Mouse (Mus musculus) liver, embryonic 15.5 days (tissue): ENCODE results near the gene Cdc42se2. TPM values are rescaled to one million over a fixed set of nuclear protein-coding genes. Genes with fewer than 3 reads are reported as not detected.

ENCODE experiments used
- ATAC-seq: fragments of 200-750 bp; cut with Nextera tagmentation; 2 replicates; pipeline ENCODE4 v1.8.0; 2017; ENCODE audit warnings: moderate number of reproducible peaks, mild to moderate bottlenecking, moderate library complexity; ENCODE audit not compliant: insufficient read depth
- H3K27ac ChIP-seq: fragments of 300-500 bp; sonication (generic); replicated peaks from 2 replicates; pipeline ENCODE4 v1.5.1; 2015; ENCODE audit warnings: mild to moderate bottlenecking, inconsistent platforms
- H3K27me3 ChIP-seq: fragments of 300-500 bp; sonication (generic); 2 replicates; pipeline ENCODE4 v1.6.1; 2015; ENCODE audit warnings: mild to moderate bottlenecking, inconsistent platforms
- H3K36me3 ChIP-seq: fragments of 300-500 bp; sonication (generic); replicated peaks from 2 replicates; pipeline ENCODE4 v1.6.1; 2015; ENCODE audit warnings: moderate library complexity, mild to moderate bottlenecking, inconsistent platforms
- H3K4me1 ChIP-seq: fragments of 300-500 bp; sonication (generic); replicated peaks from 2 replicates; pipeline ENCODE4 v1.6.1; 2015; ENCODE audit warnings: inconsistent platforms
- H3K4me2 ChIP-seq: fragments of 300-500 bp; sonication (generic); 2 replicates; pipeline ENCODE4 v1.6.1; 2015; ENCODE audit warnings: moderate library complexity, mild to moderate bottlenecking, inconsistent platforms
- H3K4me3 ChIP-seq: fragments of 300-500 bp; sonication (generic); replicated peaks from 2 replicates; pipeline ENCODE4 v1.5.1; 2015; ENCODE audit warnings: mild to moderate bottlenecking, inconsistent platforms
- H3K9ac ChIP-seq: fragments of 300-500 bp; sonication (generic); 2 replicates; pipeline ENCODE4 v1.6.1; 2015; ENCODE audit warnings: moderate library complexity, mild to moderate bottlenecking, inconsistent platforms
- H3K9me3 ChIP-seq: fragments of 300-500 bp; sonication (generic); replicated peaks from 2 replicates; pipeline ENCODE4 v1.6.1; 2016; ENCODE audit warnings: inconsistent platforms
- WGBS: fragments of 180-500 bp; shearing (Covaris S2); methylation state at CpG from one replicate; pipeline ENCODE4 v1.1.7; 2015; ENCODE audit warnings: mixed read lengths; ENCODE audit not compliant: insufficient replicate concordance; 5-methylcytosine and 5-hydroxymethylcytosine counted together
- polyA plus RNA-seq: library from polyadenylated mRNA; unstranded; fragments of >200 nt; fragmentation: Nextera tagmentation; extraction: Ambion mirVana; gene quantifications from 2 replicates; pipeline ENCODE4 v1.2.1, GENCODE M21; 2015

Gene Cdc42se2
- polyA plus RNA-seq, 1 experiment from 2014 or later: 17.2 TPM

- Histone ChIP-seq H3K9me3 (no peaks in the 10 kb centered on the region), H3K36me3 (0 out of 2 replicates have a peak, but pooled peaks cover 8% of the 10 kb centered on the region), H3K27ac (no peak overlapping the region), H3K4me1 (peaks cover 7% of the 10 kb centered on the region), H3K9ac (no peak overlapping the region), H3K27me3 (no peaks in the 10 kb centered on the region), H3K4me2 (no peak overlapping the region), H3K4me3 (no peak overlapping the region)
- WGBS: 77% methylated on average over 10 of the region's 10 CpGs
- ATAC-seq: no peak
Observed at GRCm38 (mm10) chr11:54754301-54755147, 33.0 kb downstream of the Cdc42se2 start.

DNA sequence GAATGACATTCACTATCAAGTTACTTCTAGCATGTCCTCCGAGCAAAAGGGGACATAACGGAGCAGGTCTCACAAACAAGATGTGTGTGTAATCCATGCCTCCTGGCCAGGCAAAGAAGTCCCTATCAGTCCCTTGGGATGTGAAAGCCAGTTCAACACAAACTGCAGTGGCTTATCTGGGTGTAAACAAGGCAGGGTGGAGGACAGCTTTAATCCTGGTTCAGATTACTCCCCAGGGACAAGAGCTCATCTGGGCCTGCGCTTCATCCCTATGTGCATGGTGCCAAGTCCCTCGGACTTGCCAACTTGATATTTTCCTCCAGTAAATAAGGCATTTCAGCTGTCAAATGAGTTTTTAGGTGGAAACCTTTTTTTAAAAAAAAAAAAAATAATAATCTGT is 36.0 kb downstream of the Cdc42se2 start:
- Histone ChIP-seq H3K9ac (no peak overlapping the region), H3K36me3 (peaks cover 15% of the 10 kb centered on the region; the same call in 1 of the 2 replicates), H3K27me3 (no peaks in the 10 kb centered on the region), H3K4me1 (peaks cover 3% of the 10 kb centered on the region; the same call in 1 of the 2 replicates), H3K27ac (no peak overlapping the region), H3K9me3 (no peaks in the 10 kb centered on the region), H3K4me3 (no peak overlapping the region), H3K4me2 (no peak overlapping the region)
- no peak for ATAC-seq
- WGBS: 76% methylated on average over 4 of the region's 4 CpGs

GRCm38 (mm10) chr11:54748891-54749290 is 38.6 kb downstream of the Cdc42se2 start:
- H3K27ac ChIP-seq: no peak overlapping the region
- H3K27me3 ChIP-seq: no peaks in the 10 kb centered on the region
- H3K36me3 ChIP-seq: peaks cover 11% of the 10 kb centered on the region; the same call in 1 of the 2 replicates
- no peak for ATAC-seq
- peaks cover 3% of the 10 kb centered on the region; the same call in 1 of the 2 replicates for H3K4me1 ChIP-seq
- H3K9me3 ChIP-seq: no peaks in the 10 kb centered on the region
- no peak overlapping the region for H3K4me3 ChIP-seq
- H3K9ac ChIP-seq: no peak overlapping the region
- no peak overlapping the region for H3K4me2 ChIP-seq

DNA sequence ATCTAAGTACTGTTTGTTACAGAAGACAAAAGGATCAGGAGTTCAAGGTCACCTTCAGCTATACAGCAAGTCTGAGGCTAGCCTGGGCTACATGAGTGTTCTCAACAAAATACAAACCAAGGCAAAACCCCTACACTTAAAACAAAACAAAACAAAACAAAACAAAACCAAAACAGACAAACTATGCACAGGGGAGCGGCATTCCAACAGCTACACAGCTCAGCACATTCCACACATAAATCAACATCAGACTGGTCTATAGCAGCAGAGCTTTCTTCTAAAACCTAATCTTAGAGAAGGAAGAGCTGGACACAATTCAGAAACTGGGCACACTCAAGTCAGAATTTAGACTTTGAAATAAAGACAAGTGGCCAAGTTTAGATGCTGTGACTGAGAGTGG is 43.2 kb downstream of the Cdc42se2 start:
- H3K4me3 ChIP-seq: no peak overlapping the region
- H3K4me1 ChIP-seq: peaks cover 3% of the 10 kb centered on the region; the same call in 1 of the 2 replicates
- no peak overlapping the region for H3K27ac ChIP-seq
- 87% methylated on average over 1 of the region's 1 CpGs for WGBS
- H3K9me3 ChIP-seq: no peaks in the 10 kb centered on the region
- ATAC-seq: no peak
- H3K27me3 ChIP-seq: no peaks in the 10 kb centered on the region
- no peak overlapping the region for H3K4me2 ChIP-seq
- H3K36me3 ChIP-seq: peaks cover 5% of the 10 kb centered on the region; the same call in 1 of the 2 replicates
- H3K9ac ChIP-seq: no peak overlapping the region

GRCm38 (mm10) chr11:54741330-54741729 is 46.1 kb downstream of the Cdc42se2 start:
- Histone ChIP-seq H3K4me1 (peaks cover 9% of the 10 kb centered on the region), H3K4me3 (no peak overlapping the region), H3K27me3 (no peaks in the 10 kb centered on the region), H3K9me3 (no peaks in the 10 kb centered on the region), H3K4me2 (no peak overlapping the region), H3K9ac (no peak overlapping the region), H3K27ac (no peak overlapping the region), H3K36me3 (no peaks in the 10 kb centered on the region; the same call in 1 of the 2 replicates)
- 62% methylated on average over 2 of the region's 2 CpGs for WGBS
- ATAC-seq: no peak

DNA sequence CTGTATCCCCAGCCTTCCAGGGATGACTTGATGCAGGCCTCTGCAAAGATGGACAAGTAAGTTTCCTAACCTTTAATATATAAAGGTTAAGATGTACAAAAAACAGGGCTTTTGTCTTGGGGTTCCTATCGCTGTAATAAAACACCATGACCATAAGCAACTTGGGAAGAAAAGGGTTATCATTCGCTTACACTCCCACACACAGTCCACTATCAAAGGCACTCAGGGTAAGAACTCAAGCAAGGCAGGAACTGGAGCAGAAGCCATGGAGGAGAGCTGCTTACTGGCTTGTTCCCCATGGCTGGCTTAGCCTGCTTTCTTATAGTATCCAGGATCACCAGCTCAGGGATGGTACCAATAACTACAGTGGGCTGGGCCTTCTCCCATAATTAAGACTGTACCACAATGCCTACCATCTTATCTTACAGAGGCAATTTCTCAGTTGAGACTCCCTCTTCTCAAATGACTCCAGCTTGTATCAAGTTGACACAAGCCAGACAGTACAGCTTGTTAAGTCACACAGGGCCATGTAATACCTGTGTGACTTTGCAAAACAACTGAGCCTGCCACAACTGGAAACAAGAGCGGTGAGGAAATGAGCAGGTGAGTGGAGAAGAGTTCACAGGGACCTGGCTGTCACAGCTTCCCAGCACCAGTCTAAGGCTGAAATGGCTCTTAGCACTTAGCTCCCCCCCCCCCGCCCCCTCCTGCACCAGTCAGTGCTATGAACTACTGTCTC is 48.3 kb downstream of the Cdc42se2 start:
- Histone ChIP-seq H3K4me2 (no peak overlapping the region), H3K4me3 (no peak overlapping the region), H3K4me1 (peaks cover 9% of the 10 kb centered on the region), H3K27ac (no peak overlapping the region), H3K9me3 (no peaks in the 10 kb centered on the region), H3K36me3 (peaks cover 3% of the 10 kb centered on the region), H3K9ac (no peak overlapping the region), H3K27me3 (no peaks in the 10 kb centered on the region)
- WGBS: 70% methylated on average over 4 of the region's 4 CpGs
- ATAC-seq: no peak

DNA sequence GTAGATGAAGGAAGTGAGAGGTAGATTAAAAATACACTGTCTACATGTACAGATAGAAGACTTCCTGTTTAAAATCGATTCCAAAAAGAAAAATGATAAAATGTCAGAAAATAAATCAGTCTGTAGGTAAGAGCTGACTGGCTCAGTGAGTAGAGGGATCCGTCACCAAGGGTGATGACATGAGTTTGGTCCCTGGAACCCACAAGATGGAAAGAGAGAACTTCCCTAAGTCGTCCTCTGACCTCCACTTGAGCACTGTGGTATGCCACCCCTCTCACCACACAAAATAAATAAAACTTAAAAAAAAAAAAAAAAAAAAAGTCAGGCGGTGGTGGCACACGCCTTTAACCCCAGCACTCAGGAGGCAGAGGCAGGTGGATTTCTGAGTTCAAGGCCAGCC is 50.6 kb downstream of the Cdc42se2 start:
- H3K9ac ChIP-seq: no peak overlapping the region
- no peak overlapping the region for H3K27ac ChIP-seq
- WGBS: 65% methylated on average over 5 of the region's 5 CpGs
- H3K36me3 ChIP-seq: peaks cover 8% of the 10 kb centered on the region
- ATAC-seq: no peak
- no peaks in the 10 kb centered on the region for H3K27me3 ChIP-seq
- no peak overlapping the region for H3K4me3 ChIP-seq
- no peak overlapping the region for H3K4me2 ChIP-seq
- H3K9me3 ChIP-seq: no peaks in the 10 kb centered on the region
- H3K4me1 ChIP-seq: peaks cover 9% of the 10 kb centered on the region

DNA sequence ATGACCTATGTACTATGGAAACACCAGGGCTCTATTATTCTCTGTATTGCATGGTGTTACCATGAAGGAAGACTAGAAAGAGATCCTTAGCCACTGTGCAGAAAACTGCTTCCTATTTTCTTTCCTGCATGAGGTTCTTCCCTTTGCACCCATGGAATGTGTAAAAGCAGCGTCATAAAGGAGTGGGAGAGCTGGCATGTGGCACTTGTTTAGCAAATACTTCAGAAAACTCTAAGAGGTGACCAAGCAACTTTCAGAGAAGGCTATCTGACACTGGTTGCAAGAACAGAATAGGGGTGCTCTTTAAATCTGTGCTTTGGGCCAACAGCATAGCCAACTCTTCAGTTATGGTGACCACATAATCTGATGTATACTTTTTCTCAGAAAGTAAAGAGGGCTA is 52.4 kb downstream of the Cdc42se2 start:
- Histone ChIP-seq H3K27ac (no peak overlapping the region), H3K27me3 (no peaks in the 10 kb centered on the region), H3K4me1 (peaks cover 13% of the 10 kb centered on the region), H3K4me3 (no peak overlapping the region), H3K4me2 (no peak overlapping the region), H3K9ac (no peak overlapping the region), H3K36me3 (peaks cover 8% of the 10 kb centered on the region), H3K9me3 (no peaks in the 10 kb centered on the region)
- no peak for ATAC-seq
- WGBS: 70% methylated on average over 1 of the region's 1 CpGs

DNA sequence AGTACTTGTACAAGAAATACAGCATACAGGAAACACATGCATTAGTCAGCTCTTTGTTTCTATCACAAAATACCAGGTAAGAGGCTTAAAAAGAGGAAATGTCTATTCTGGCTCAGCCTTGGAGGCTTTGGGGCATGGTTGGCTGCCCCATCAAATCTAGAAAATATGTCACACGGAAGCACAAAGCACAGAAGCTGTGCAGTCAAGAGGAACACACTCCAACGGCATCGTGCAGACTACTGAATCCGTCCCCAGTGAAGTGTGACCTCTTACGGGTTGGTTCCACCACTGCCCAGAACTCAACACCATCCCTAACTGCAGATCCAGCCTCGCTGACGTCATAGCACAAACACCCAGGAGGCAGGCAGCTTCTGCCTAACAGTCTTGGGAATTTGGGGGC is 53.9 kb downstream of the Cdc42se2 start:
- no peak overlapping the region for H3K9ac ChIP-seq
- H3K36me3 ChIP-seq: peaks cover 8% of the 10 kb centered on the region; the same call in 1 of the 2 replicates
- H3K27me3 ChIP-seq: no peaks in the 10 kb centered on the region
- peaks cover 4% of the 10 kb centered on the region for H3K4me1 ChIP-seq
- ATAC-seq: no peak
- no peak overlapping the region for H3K27ac ChIP-seq
- no peak overlapping the region for H3K4me2 ChIP-seq
- H3K9me3 ChIP-seq: no peaks in the 10 kb centered on the region
- WGBS: 61% methylated on average over 7 of the region's 7 CpGs
- H3K4me3 ChIP-seq: no peak overlapping the region

- Histone ChIP-seq H3K4me1 (peaks cover 4% of the 10 kb centered on the region), H3K9me3 (no peaks in the 10 kb centered on the region), H3K27me3 (no peaks in the 10 kb centered on the region), H3K4me3 (no peak overlapping the region), H3K4me2 (no peak overlapping the region), H3K9ac (no peak overlapping the region), H3K27ac (no peak overlapping the region), H3K36me3 (peaks cover 8% of the 10 kb centered on the region; the same call in 1 of the 2 replicates)
- 46% methylated on average over 7 of the region's 7 CpGs for WGBS
- ATAC-seq: no peak
Observed at GRCm38 (mm10) chr11:54731367-54731766, 56.1 kb downstream of the Cdc42se2 start.

- no peak for ATAC-seq
- Histone ChIP-seq H3K9me3 (no peaks in the 10 kb centered on the region), H3K27ac (no peak overlapping the region), H3K4me2 (no peak overlapping the region), H3K4me1 (peaks cover 4% of the 10 kb centered on the region), H3K9ac (no peak overlapping the region), H3K36me3 (peaks cover 8% of the 10 kb centered on the region; the same call in 1 of the 2 replicates), H3K27me3 (no peaks in the 10 kb centered on the region), H3K4me3 (no peak overlapping the region)
- 64% methylated on average over 5 of the region's 5 CpGs for WGBS
Observed at GRCm38 (mm10) chr11:54730931-54731330, 56.5 kb downstream of the Cdc42se2 start.
